Mouse (Mus musculus) urinary bladder, adult 2 months (tissue): ENCODE measurements around the gene Snx18. TPM values are rescaled to one million over a fixed set of nuclear protein-coding genes. Genes with fewer than 3 reads are reported as not detected.

ENCODE experiments used
- DNase-seq: peaks from one replicate; pipeline ENCODE4 v3.0.0; 2022; ENCODE audit warnings: low spot score
- polyA plus RNA-seq: library from polyadenylated mRNA; depleted of rRNA; stranded (reverse); fragments of >200 nt; gene quantifications from 2 replicates; pipeline ENCODE4 v1.2.3, GENCODE M21; 2012; rRNA removed

Gene Snx18
- polyA plus RNA-seq, 1 experiment, result 33.5 TPM

- no peak for DNase-seq
Measured at GRCm38 (mm10) chr13:113566411-113566810, 52.0 kb downstream of the Snx18 start.

DNA sequence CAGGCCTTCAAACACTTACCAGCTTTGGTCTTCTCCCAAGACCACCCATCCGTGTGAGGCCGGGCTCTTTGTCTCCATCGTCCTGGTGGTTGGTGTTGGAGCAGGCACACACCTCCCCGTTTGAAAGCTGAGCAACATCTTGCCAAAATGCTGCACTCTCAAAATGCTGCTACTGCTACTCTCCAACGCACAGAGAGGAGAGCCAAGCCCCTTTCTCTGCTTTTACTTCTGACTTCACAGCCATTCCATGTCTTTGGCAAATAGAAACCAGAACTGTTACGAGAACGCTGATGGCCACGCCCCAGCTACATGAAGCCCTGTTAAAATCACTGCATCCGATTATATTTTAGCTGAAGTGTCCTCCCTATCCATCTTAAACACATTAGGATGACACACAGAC lies 58.7 kb downstream of the Snx18 start:
- DNase-seq, result no peak

DNA sequence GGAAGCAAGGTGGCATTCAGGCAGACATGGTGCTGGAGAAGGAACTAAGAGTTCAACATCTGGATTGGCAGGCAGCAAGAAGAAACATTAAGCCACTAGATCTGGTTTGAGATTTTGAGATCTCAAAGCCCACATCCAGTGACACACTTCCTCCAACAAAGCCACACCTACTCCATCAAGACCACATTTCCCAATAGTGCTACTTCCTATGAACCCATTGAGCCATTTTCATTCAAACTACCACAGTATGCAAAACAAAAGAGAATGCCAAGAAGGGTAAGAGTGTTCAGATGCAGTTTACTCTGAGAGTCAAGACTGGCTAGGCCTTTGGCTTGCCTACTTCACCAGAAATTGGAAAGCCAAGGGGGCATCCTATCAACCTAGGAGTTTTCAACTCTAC lies 61.8 kb downstream of the Snx18 start:
- no peak for DNase-seq

DNA sequence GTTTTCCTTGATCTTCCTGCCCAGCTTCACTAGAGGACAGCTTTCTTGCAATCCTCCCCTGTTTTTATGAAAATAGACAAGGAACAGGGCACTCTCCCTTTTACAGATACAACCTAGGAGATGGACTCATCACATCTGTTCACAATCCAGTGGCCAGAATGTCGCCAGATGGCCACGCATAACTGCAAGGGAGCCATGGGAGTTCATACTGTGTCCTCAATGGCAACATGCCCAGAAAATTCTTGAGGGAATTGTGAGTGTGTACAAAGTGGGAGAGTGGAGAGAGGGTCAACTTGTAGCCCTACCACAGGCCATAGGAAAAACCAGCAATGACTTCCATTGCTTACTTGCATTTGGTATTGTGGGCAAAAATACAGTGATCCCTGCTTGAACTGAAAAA lies 63.1 kb downstream of the Snx18 start:
- no peak for DNase-seq

DNA sequence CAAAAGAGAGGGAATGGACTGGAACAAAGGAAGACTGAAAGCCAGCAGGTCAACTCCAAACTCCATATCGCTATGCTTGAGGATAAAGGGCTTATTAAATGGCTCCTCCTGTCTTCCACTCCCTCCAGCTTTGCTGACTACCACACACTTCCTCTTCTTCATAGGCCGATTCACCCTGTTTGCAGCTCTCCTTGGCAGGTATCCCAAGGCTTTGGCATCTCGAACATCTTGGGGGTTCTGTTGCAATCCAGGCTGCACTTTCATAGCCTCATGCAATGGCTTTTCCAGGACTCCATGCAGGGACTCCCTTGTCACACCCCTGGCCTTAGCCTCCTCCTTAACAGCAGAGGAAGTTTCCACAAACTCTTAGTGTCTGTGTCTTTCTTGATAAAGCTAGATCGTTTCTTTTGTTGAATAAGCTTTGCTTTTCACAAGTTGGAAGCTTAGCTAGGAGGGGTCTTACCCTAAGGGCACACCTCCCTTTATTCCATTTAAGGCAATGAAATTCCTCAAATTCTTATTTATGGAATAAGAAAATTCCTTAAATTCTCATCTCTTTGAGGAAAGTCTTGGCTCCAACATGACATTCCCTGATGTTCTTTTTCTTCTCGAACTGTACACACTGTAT lies 64.6 kb downstream of the Snx18 start:
- DNase-seq, result no peak

GRCm38 (mm10) chr13:113552341-113552740 lies 66.0 kb downstream of the Snx18 start:
- no peak for DNase-seq

DNA sequence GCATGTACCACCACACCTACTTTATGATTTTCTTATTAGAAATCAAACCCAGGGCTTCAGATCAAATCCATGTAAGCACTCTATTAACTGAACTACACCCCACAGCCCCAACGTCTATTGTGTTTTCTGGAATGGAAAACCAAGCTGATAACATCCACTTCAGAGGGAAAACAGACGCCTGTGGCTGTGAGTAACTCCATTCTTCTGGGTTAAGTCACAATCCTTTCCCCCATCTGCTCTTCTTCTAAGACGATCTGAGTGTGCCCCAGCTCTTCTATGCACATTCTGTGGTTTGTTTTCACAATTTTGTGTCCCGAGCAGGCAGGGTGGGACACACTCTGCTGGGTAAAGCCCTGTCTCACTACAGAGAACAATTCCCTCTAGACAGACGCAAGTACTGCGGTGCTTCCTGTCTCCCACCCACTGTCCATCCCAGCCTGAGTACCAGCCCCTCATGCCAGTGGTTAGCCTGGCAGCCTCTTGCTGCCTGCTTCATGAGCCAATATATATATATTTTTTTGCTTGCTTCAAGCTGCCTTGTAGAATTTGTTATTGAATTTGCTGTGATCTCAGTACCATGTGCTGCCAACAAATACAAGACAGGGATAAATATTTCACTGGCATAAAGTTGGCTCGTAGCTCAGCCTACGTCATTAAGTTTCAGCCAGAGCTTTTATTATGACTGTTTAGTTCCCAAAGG lies 67.3 kb downstream of the Snx18 start:
- no peak for DNase-seq

GRCm38 (mm10) chr13:113549021-113549420 lies 69.3 kb downstream of the Snx18 start:
- no peak for DNase-seq

GRCm38 (mm10) chr13:113547807-113548426 lies 70.4 kb downstream of the Snx18 start:
- no peak for DNase-seq

DNA sequence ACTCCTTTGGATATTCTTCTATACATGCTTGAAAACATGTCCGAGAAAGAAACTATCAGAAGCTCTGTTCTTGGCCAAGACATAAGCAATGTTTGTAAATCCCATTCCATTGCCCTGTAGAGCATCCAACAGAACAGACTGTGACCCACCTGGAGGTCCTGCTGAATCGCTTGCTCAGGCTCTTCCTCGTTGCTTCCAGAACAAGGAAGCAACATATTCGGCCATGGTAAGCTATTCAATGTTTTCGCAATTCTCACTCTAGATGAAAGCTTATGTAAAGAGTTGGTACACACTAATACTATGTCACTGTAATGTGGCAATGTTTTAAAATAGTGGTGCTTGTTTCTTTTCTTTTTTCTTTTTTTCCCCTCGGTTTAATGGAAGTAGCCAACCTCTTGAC lies 76.0 kb downstream of the Snx18 start:
- no peak for DNase-seq

Other genes with a start within 250 kb of the Snx18 start
- gene Hspb3, start 45.1 kb upstream of the Snx18 start, polyA plus RNA-seq, result not detected in 2 replicates
- 2.8 and 6.9 TPM in 2 replicates for gene Arl15, start 175.9 kb upstream of the Snx18 start, polyA plus RNA-seq